Mouse (Mus musculus) limb, embryonic 10.5 days (tissue): ENCODE data around the gene Chst15. TPM values are rescaled to one million over a fixed set of nuclear protein-coding genes. Genes with fewer than 3 reads are reported as not detected.

ENCODE experiments used
- DNase-seq: peaks from one replicate; pipeline ENCODE4 v3.0.0-alpha.2; 2017; ENCODE audit warnings: low spot score
- H3K27ac ChIP-seq: fragments of 300-500 bp; sonication (generic); 2 replicates; pipeline ENCODE4 v1.5.1; 2016; ENCODE audit warnings: mild to moderate bottlenecking
- H3K27me3 ChIP-seq: fragments of 300-500 bp; sonication (generic); 2 replicates; pipeline ENCODE4 v1.6.1; 2016; ENCODE audit warnings: low read depth, mild to moderate bottlenecking; ENCODE audit not compliant: poor library complexity, severe bottlenecking
- H3K36me3 ChIP-seq: fragments of 300-500 bp; sonication (generic); 2 replicates; pipeline ENCODE4 v1.6.1; 2016; ENCODE audit warnings: mild to moderate bottlenecking, moderate library complexity
- H3K4me1 ChIP-seq: fragments of 300-500 bp; sonication (generic); 2 replicates; pipeline ENCODE4 v1.6.1; 2016
- H3K4me3 ChIP-seq: fragments of 300-500 bp; sonication (generic); 2 replicates; pipeline ENCODE4 v1.5.1; 2016; ENCODE audit warnings: mild to moderate bottlenecking, moderate library complexity
- H3K9me3 ChIP-seq: fragments of 300-500 bp; sonication (generic); replicated peaks from 2 replicates; pipeline ENCODE4 v1.6.1; 2016; ENCODE audit warnings: mild to moderate bottlenecking
- WGBS: fragments of 180-500 bp; shearing (Covaris S2); methylation state at CpG from one replicate; pipeline ENCODE4 v1.1.7; 2016; 5-methylcytosine and 5-hydroxymethylcytosine counted together
- polyA plus RNA-seq: library from polyadenylated mRNA; unstranded; fragments of >200 nt; fragmentation: Nextera tagmentation; extraction: Ambion mirVana; gene quantifications from 2 replicates; pipeline ENCODE4 v1.2.1, GENCODE M21; 2016

The Chst15 gene
- polyA plus RNA-seq, 1 experiment from 2014 or later, result 9.6 TPM

- peaks cover 33% of the 10 kb centered on the region for H3K4me1 ChIP-seq
- no peak overlapping the region for H3K27ac ChIP-seq
- no peaks in the 10 kb centered on the region for H3K36me3 ChIP-seq
- H3K4me3 ChIP-seq, result no peak overlapping the region
- no peaks in the 10 kb centered on the region for H3K9me3 ChIP-seq
- no peaks in the 10 kb centered on the region for H3K27me3 ChIP-seq
- 89% methylated on average over 7 of the region's 7 CpGs for WGBS
- DNase-seq, result no peak
Measured at GRCm38 (mm10) chr7:132284048-132284737, 32.8 kb downstream of the Chst15 start.

GRCm38 (mm10) chr7:132282576-132282975 lies 34.5 kb downstream of the Chst15 start:
- H3K4me3 ChIP-seq, result no peak overlapping the region
- H3K4me1 ChIP-seq, result peaks cover 23% of the 10 kb centered on the region
- H3K27me3 ChIP-seq, result no peaks in the 10 kb centered on the region
- H3K27ac ChIP-seq, result no peak overlapping the region
- no peaks in the 10 kb centered on the region for H3K9me3 ChIP-seq
- no peak for DNase-seq
- 86% methylated on average over 2 of the region's 2 CpGs for WGBS
- no peaks in the 10 kb centered on the region for H3K36me3 ChIP-seq

- DNase-seq, result no peak
- 92% methylated on average over 3 of the region's 3 CpGs for WGBS
- no peaks in the 10 kb centered on the region for H3K27me3 ChIP-seq
- H3K9me3 ChIP-seq, result no peaks in the 10 kb centered on the region
- H3K27ac ChIP-seq, result no peak overlapping the region
- peaks cover 19% of the 10 kb centered on the region for H3K4me1 ChIP-seq
- H3K4me3 ChIP-seq, result no peak overlapping the region
- H3K36me3 ChIP-seq, result no peaks in the 10 kb centered on the region
Measured at GRCm38 (mm10) chr7:132282161-132282560, 34.9 kb downstream of the Chst15 start.

GRCm38 (mm10) chr7:132281753-132282152 lies 35.3 kb downstream of the Chst15 start:
- Histone ChIP-seq H3K4me1 (peaks cover 15% of the 10 kb centered on the region), H3K4me3 (no peak overlapping the region), H3K9me3 (no peaks in the 10 kb centered on the region), H3K36me3 (no peaks in the 10 kb centered on the region), H3K27me3 (no peaks in the 10 kb centered on the region), H3K27ac (no peak overlapping the region)
- WGBS, result 89% methylated on average over 4 of the region's 4 CpGs
- no peak for DNase-seq

GRCm38 (mm10) chr7:132278658-132279057 lies 38.4 kb downstream of the Chst15 start:
- peaks cover 6% of the 10 kb centered on the region for H3K4me1 ChIP-seq
- DNase-seq, result no peak
- no peaks in the 10 kb centered on the region for H3K36me3 ChIP-seq
- no peaks in the 10 kb centered on the region for H3K27me3 ChIP-seq
- 77% methylated on average over 3 of the region's 3 CpGs for whole genome bisulfite sequencing
- H3K9me3 ChIP-seq, result no peaks in the 10 kb centered on the region
- no peak overlapping the region for H3K4me3 ChIP-seq
- H3K27ac ChIP-seq, result no peak overlapping the region

GRCm38 (mm10) chr7:132276287-132276686 lies 40.7 kb downstream of the Chst15 start:
- no peak for DNase-seq
- Histone ChIP-seq H3K4me1 (peaks cover 6% of the 10 kb centered on the region; the same call in 1 of the 2 replicates), H3K4me3 (no peak overlapping the region), H3K27me3 (no peaks in the 10 kb centered on the region), H3K27ac (no peak overlapping the region), H3K36me3 (no peaks in the 10 kb centered on the region), H3K9me3 (no peaks in the 10 kb centered on the region)
- 89% methylated on average over 5 of the region's 5 CpGs for whole genome bisulfite sequencing

GRCm38 (mm10) chr7:132273741-132274513 lies 43.1 kb downstream of the Chst15 start:
- Histone ChIP-seq H3K4me3 (no peak overlapping the region), H3K9me3 (no peaks in the 10 kb centered on the region), H3K27ac (no peak overlapping the region), H3K27me3 (no peaks in the 10 kb centered on the region), H3K36me3 (peaks cover 9% of the 10 kb centered on the region), H3K4me1 (peaks cover 6% of the 10 kb centered on the region; the same call in 1 of the 2 replicates)
- WGBS, result 70% methylated on average over 2 of the region's 2 CpGs
- no peak for DNase-seq

GRCm38 (mm10) chr7:132272984-132273383 lies 44.0 kb downstream of the Chst15 start:
- Histone ChIP-seq H3K4me1 (peaks cover 6% of the 10 kb centered on the region; the same call in 1 of the 2 replicates), H3K36me3 (peaks cover 11% of the 10 kb centered on the region), H3K4me3 (no peak overlapping the region), H3K9me3 (no peaks in the 10 kb centered on the region), H3K27me3 (no peaks in the 10 kb centered on the region), H3K27ac (no peak overlapping the region)
- DNase-seq, result no peak
- 94% methylated on average over 5 of the region's 5 CpGs for WGBS

GRCm38 (mm10) chr7:132270364-132270763 lies 46.7 kb downstream of the Chst15 start:
- Histone ChIP-seq H3K27ac (no peak overlapping the region), H3K9me3 (no peaks in the 10 kb centered on the region), H3K27me3 (no peaks in the 10 kb centered on the region), H3K36me3 (peaks cover 23% of the 10 kb centered on the region), H3K4me1 (peaks cover under 1% of the 10 kb centered on the region; the same call in 1 of the 2 replicates), H3K4me3 (no peak overlapping the region)
- no peak for DNase-seq
- WGBS, result 91% methylated on average over 8 of the region's 8 CpGs

- 89% methylated on average over 3 of the region's 3 CpGs for WGBS
Measured at GRCm38 (mm10) chr7:132269661-132270060, 47.4 kb downstream of the Chst15 start.

GRCm38 (mm10) chr7:132267721-132268498 lies 49.1 kb downstream of the Chst15 start:
- Histone ChIP-seq H3K4me1 (no peaks in the 10 kb centered on the region), H3K9me3 (no peaks in the 10 kb centered on the region), H3K27me3 (no peaks in the 10 kb centered on the region), H3K4me3 (no peak overlapping the region), H3K27ac (no peak overlapping the region), H3K36me3 (peaks cover 23% of the 10 kb centered on the region)
- 90% methylated on average over 4 of the region's 4 CpGs for WGBS
- no peak for DNase-seq

More at GRCm38 (mm10) chr7:132269661-132270060, 47.4 kb downstream of the Chst15 start:
- no peak for DNase-seq
- Histone ChIP-seq H3K4me3 (no peak overlapping the region), H3K9me3 (no peaks in the 10 kb centered on the region), H3K27me3 (no peaks in the 10 kb centered on the region), H3K36me3 (peaks cover 23% of the 10 kb centered on the region), H3K4me1 (no peaks in the 10 kb centered on the region), H3K27ac (no peak overlapping the region)

- Histone ChIP-seq H3K4me1 (peaks cover 4% of the 10 kb centered on the region; the same call in 1 of the 2 replicates), H3K27ac (no peak overlapping the region), H3K27me3 (no peaks in the 10 kb centered on the region), H3K4me3 (no peak overlapping the region), H3K36me3 (peaks cover 19% of the 10 kb centered on the region), H3K9me3 (no peaks in the 10 kb centered on the region)
- DNase-seq, result no peak
- 68% methylated on average over 3 of the region's 3 CpGs for WGBS
Measured at GRCm38 (mm10) chr7:132264763-132265162, 52.3 kb downstream of the Chst15 start.
